Mouse (Mus musculus): ENCODE results near the gene Per3.

The Per3 gene

GRCm38 (mm10) chr4:150957106-150957458, 87.4 kb downstream of the Per3 start:
- DNase-seq (ENCODE audit: low read depth): no peak

DNA sequence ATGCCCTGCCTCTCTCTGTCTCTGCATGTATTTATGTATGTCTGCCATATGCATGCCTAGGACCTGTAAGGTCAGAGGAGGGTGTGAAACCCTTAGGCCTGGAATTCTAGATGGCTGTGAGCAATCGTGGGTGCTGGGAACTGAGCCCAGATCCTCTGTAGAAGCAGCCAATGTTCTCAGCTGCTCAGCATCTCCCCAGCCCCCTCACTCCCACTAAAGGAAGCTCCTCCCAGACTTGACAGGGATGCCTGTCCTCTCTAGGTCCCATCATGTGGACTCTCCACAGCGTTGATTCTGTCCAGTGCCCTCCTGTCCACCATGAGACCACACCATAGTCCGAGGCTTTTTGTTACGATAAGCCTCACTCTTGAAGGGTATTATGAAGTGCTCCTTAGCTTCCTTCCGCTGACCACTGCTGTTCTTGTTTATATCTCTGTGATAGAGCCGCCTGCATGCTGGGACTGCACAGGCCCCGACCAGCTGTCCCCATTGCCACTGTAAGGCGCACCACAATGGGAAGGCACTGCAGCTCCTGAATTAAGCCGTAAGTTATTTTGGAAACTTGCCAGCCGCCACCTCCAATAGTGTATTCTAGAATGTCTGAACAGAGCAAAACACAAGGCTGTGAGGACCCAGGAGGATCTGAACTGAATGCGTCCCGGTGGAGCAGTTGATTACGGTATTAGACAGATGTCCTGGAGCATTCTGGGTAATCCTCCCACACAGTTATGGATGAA, 87.9 kb downstream of the Per3 start:
- DNase-seq (ENCODE audit: low read depth): no peak
